Mouse (Mus musculus) granulocyte monocyte progenitor cell, adult 5-6 weeks (primary cell): Measurements from ENCODE around the gene Tmbim6. TPM values are rescaled to one million over a fixed set of nuclear protein-coding genes. Genes with fewer than 3 reads are reported as not detected.

Experiments used
- ATAC-seq: replicated peaks from 2 replicates; pipeline ENCODE4 v1.8.0; 2016; ENCODE audit warnings: mild to moderate bottlenecking, moderate TSS enrichment, inconsistent platforms; ENCODE audit not compliant: poor library complexity, severe bottlenecking
- total RNA-seq, 2 experiments: library from RNA; stranded (forward) in 1 of 2; stranded (reverse) in 1 of 2; fragments of 200-712, 200-1000 nt in 1 of 2; fragments of >200 nt in 1 of 2; fragmentation: Nextera tagmentation in 1 of 2; gene quantifications; 2 replicates each; pipeline ENCODE4 v1.2.3; 2014 to 2017

The Tmbim6 gene
- total RNA-seq (2014; fragmentation: Nextera tagmentation) (383 and 409 TPM in 2 replicates), total RNA-seq (2017) (163 and 164 TPM in 2 replicates)

DNA sequence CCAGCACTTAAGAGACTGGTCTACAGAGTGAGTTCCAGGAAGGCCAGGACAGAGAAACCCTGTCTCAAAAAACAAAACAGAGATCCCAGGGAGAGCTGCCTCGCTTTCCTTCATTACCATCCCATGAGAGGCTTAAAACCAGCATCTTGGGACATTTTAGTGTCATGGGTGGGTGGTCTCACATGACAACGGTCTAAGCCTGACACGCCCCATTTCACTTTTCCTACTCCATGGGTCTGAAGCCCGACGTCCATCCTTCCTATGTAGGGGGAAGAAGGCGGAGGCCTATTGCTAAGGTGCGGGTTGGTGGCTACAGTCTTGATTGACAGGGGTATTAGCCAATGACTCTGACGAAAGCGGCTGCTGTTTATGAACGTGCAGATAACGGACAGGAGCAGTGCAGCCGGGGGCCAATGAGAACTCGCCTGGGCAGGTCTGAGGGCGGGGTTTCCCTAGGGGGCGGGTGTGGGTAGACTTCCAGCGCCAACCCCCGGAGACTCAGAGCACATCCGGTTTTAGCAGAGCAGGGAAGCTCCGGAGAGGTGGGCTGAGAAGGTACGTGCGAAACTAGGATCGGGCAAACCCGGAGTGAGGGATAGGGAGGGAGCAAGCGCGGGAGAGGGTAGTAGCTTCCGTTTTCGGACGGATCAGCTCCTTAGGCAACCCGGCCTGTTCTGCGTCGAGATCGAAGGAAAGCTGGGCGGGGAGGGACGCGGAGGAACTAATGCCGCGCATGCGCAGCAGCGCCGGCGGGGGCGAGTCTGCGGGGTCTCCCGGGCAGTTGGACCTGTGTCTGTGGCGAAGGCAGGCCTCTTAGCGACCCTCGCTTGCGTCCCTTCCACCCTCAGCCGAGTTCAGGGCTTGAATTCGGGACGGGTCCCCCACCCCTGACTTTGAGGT, at the start of gene Tmbim6:
Tmbim6 (plus strand) TSS at position 397 of the 900 bp plus-strand sequence.
- peak; percentile 76 for ATAC-seq

DNA sequence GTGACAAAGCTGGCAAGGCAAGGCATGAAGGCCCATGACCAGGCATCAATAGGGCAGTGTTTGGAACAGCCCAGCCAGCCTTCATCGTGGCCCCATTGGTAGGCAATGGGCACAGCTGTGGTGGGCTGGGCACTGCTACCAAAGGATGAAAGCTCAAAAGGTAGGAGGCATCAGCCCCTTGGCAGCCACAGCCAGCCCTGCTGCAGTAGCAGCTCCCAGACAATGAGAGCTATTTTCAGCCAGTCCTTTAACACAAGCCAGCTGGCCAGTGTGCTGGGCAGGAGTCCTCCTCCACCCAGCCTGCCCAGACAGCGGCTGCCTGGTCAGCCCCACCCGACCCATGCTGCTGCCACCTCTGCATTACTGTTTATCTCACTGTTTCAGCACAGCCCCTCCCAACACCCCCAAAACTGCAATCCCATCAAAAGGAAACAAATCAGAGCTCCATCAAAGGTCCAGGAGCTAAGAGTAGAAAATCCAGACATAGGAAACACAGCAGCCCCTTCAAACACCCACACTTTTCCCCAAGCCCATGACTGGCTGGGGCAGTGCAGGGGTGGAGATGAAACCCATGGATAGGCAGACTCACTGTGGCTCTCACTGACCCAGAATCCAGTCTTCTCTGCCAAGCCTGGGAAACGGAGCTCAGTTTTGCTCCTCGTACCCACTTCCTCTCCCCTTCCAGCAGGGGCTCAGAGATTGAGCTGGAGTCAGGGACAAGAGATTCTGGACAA, 49.1 kb upstream of the Tmbim6 start:
- no peak for ATAC-seq

DNA sequence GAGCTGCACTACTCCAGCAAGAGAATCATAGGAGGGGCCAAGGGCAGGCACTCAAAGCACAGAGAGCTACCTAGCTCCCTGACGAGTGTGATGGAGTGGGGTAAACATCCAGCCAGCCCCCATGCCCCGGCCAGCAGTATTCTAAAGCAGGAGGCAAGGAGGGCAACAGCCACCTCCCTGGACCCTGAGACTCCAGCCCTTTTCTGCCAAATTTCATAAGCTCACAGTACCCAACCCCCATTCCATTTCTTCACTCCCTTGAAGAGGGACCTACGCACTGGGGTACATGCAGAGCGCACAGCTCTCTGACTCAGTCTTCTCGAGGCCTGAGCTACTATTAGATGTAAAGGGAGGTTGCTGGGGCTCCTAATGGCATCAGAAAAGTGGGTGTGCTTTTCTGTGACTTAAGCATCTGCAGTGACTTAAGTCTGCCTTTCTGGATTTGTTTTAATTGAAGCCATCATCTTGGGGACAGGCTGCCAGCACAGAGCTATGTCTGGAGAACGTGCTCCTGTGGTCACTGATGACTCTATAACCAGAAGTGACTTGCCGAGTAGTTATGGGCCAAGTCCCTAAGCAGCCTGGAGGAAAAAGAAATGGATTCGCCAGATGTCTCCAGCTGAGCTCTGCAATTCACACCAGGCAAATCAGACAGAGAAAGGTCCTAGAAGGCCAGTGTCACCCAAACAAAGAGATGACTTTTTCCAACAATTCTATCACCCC, 48.4 kb upstream of the Tmbim6 start:
- no peak for ATAC-seq

DNA sequence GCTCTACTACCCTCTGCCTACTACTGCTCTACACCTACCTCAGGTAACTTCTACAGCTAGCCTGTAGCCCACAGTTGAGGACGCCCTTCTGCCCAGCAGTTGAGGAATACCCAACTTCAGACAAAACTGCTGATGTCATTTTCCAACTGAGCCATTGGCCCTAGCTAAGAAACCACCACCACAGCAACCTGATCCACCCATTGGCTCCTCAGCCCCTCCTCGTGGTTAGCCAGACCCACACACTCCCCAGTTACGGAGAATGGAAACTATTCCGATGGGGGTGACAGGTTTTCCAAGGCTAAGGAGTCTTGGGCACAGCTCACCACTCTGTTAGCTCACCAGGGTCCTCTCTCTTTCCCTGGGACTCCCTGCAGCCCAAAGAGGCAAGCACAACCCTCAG, 47.7 kb upstream of the Tmbim6 start:
- no peak for ATAC-seq

DNA sequence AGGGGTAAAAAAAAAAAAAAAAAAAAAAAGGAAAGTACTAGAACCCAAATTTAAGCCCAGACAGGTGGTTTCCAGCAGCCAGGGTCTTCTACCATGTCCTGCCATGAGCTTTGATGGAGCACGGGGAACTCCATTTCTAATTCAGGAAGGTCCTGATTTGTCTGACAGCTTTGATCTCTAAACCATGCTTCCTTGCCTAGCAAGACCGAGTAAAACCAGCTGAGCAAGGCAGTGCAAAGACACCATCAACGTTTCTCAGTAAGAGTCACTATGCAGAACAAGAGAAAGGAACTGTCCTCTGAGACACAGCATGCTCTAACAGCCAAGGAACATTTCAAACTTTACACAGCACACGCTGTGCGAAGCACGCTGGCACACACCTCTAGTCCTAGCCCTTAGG, 41.1 kb upstream of the Tmbim6 start:
- no peak for ATAC-seq

DNA sequence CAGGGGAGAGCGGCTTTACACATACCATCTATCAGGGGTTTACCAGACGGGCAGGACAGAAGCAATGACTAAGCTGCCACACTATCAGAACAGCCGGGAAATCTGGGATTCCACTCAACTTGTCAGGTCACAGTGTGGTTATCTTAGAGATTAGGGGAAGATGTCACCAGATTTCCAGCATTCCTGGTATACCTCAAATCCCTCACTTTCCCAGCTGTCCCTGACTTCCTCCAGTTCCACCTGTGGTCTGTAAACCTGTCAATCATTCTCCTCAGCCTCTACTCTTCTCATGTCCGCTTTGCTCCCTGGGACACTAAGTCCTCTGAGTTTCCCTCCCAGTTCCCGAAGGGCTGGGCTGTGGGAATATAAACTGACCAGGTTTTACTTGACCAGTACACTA, 40.4 kb upstream of the Tmbim6 start:
- no peak for ATAC-seq

DNA sequence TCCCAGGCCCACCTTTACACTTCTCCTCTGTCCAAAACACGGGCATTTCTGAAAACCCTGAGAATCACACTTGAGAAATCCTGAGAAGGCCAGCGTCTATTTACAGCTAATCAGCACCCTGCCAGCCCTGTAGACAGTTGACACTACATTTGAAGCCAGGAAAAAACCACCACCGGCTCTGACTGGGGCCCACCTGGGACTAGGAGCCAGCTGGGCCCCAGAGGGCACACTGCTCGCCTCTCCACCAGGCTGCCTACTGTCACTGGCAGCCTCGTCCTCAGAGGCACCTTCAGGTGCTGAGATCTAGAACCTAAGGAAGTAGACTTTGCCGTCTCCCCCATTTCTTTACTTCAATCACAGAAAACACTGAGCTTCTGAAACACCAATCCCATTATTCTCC, 37.0 kb upstream of the Tmbim6 start:
- no peak for ATAC-seq

DNA sequence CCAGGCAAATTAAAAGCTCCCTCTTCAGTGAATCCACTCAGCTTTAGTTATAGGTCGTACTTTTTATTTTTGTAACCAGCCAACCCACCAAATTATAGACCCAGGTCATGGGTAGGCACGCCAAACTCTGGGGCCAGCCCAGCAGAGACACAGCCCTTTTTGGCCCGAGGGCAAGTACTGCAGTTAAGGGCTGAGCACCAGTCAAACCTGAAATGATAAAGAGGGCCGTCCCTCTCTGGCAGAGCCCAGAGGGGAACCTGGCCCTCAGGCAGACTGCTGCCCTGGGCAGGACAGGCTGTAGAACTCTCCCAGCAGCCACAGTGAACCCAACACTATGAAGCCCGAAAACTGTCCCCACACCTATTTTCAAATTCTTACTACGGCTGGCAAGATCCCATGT, 36.2 kb upstream of the Tmbim6 start:
- no peak for ATAC-seq

DNA sequence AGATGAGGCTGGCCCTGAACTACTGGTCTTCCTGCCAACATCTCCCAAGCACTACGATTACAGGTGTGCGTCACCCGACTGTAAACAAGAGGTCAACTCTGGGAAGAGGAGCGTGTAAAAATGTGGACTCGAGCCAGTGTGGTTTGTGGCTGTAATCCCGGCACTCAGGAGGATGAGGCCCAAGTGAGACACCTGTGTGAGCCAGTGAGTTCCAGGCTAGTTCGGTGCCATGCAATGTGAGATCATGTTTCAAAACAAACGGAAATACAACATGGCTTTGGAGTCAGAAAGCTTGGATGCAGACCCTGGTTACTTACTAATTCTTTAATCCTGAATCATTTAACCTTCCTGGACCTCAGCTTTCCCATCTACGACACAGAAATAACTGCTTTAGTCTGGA, 33.7 kb upstream of the Tmbim6 start:
- no peak for ATAC-seq

DNA sequence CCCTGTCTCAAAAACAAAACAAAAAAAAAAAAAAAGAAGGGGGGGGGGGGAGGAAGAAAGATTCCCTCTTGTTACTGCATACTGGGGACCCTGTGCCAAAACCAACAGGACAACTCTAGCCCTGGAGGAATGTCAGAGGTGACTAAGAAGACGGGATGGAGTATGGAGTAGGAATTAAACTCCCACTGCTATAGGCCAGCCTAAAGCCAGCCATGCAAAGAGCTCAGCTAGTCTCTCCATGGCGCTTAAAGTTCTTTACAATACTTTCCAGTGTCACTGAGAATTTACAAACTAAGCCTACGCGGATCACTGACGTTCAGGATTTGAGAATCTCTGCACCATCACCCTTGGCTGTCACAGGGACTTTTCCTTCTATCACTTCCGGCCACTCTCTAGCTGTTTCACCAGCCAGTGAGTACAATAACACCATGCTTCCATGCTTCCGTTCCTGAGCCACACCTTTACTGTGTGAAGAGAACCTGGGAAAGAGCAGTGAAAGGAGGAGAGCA, 28.6 kb upstream of the Tmbim6 start:
- no peak for ATAC-seq

DNA sequence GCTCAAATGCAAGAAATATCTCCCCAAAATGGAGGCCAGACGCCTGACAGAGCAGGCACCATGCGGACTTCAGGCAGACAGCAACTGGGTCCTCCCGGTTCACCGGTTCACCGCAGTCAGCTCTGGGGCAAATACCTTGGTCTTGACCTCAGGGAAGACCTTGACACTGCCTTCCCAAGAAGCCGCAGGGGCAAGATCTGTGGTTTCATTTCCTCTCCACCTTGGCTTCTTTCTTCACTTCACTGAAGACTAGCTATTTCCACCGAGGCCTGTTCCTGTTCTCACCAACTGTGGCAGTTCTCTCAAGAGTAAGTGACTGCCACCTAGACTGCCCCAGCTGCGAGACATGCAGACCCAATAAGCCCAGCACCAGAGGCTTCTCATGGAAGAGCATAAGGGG, 27.8 kb upstream of the Tmbim6 start:
- peak; percentile 98 for ATAC-seq

DNA sequence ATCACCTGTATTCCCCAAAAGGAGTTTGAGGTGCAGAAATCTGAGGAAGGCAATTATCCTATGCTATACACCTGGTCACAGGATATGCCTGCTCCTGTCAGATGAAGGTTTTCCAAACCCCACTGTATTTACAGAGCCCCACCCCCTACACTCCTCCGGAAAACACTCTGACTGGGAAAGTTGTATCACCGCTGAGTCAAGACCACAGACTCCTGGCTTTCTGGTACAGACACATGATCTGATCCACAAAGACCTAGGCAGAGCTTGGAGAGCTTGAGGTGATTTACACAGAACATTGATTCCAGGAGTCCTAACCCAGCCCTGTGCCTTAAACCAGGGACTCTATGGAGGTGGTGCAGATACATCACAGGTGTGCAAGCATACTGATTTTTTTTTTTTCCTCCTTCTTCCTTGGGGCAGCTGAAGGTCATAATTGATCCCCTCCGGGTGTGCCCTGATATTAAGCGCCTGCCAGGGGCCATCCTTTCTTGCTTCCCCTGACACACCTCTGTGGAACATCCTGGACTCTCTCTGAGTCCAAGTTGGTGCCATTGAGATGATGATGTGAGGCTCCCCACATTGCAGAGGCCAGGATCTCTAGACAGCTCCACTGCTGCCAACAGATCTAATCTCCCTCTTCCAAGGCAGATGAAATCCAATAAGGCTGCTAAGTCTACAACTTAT, 24.0 kb upstream of the Tmbim6 start:
- ATAC-seq: no peak

DNA sequence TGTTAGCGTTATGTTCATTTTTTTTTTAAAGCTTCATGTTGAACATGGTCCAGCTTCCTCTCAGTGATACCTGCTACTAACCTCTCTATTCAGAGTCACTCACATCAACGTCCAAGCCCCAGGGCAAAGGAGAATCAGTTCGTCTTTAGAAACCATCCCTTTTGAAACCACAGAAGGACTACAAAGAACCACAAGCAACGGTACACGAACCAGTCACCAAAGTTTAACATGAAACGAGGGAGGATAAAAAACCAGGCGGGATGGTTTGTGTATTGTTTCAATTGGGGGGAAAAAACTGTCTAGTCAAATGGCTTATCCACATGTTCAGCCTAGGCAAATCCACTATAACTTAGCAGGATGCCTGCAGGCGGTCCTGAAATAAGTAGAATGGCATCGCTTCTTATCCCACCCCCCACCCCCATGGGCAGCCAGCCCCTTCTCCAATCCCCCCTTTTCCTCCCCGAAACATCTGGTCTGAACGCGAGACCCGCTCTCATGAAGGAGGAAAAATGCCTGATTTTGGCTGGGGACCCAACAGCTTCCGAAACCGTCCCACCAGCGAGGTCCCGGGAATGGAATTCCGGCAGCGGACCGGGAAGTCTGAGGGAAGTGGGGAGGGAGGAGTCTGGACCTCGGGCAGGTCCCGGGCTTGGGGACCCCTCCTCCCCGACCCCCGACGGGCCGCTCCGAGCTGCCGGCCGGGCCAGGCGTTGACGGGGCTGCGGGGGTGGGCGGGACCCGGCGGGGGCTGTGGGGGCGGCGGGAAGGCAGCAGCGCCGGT, 23.1 kb upstream of the Tmbim6 start:
- ATAC-seq: no peak

DNA sequence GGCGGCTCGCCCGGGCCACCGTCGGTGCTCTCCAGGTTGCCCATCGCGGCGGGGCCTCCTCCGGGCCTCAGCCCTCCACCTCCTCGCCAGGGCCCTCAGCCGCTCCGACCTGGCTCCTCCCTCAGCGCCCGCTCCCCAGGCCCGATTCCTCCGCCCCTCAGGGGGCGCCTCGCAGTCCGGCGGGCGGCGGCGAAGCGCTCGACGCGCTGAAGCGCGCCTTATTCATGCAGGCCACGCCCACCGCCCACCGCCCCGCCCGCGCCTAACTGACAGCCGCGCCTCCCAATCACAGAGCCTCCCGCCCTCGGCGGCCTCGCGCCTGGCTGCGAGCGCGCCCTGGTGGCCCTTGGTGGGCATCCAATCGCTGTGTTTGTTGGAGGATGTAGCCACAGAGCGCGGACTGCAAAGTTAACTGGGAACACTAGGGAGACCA, 22.4 kb upstream of the Tmbim6 start, which contains the start of gene Fmnl3:
Fmnl3 (minus strand) TSS at position 224 of the 433 bp plus-strand sequence.
- peak; percentile 97 for ATAC-seq

DNA sequence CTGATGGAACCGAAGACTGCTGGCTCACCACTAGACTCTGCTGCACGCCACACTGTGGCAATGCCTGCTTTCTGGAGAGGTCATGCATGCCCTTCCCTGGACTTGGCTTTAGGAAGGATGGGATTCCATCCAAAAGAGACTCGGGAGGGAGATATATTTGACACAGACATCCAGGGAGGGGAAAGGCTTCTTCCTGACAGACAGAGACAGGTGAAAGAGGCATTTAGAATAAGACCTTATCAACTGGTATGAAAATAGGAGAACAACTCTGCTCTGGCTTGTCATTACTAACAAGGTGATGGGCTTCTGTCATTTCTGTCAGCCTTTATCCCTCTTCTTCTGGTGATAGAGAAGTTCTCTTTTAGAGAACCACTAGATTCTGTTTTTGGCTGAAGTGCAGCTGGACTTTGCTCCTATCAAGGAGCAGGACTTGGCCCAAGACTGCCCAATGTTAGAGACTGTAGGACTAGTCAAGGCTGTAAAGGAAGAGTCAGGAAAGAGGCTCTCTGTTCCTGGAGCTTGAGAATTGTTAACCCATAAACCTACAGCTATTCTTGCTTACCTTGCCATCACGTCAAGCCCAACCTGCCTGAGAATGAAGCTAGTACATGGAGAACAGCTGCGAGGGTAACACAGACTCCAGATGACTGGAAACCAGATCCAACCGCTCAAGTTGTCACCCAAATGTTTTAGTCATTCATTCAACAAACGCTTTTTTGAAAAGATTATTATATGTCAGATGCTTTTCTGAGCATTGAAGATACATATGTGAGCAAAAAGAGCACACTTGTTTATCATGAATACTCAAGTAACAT, 20.9 kb upstream of the Tmbim6 start:
- no peak for ATAC-seq

DNA sequence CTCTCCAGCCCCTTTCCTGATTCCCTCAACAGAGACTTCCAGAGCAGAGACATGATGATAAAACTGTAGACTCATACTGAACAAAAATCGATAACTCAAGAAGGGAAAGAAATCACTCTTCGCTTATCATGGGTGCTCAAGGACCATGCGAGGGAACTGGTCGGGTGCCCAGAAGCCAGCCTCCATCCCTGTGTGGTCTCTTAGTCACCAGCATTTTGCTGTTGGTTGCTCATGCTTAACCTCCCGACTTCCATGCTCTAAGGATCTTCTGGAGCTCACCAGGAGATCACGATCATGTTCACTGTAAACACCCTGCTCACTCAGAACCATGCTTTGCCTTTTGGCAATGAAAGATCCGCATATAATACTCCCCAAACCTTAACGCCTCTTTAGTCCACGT, 19.9 kb upstream of the Tmbim6 start:
- no peak for ATAC-seq

DNA sequence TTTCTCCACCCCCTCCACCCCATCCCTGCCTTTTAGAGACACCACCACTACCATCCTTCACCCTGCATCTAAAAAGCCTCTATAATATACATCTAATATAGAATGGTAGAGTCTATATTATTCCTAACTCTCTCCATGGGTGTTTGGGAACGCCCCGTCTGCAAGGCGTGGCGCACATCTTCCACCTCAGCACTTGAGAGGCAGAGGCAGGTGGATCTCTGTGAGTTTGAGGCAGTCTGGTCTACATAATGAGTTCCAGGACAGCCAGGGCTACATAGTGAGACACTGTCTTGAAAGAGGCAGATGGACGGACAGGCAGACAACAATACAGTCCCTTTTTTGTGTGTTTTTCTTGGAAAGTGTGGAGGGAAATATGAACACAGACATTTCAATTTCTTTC, 17.6 kb upstream of the Tmbim6 start:
- ATAC-seq: no peak

DNA sequence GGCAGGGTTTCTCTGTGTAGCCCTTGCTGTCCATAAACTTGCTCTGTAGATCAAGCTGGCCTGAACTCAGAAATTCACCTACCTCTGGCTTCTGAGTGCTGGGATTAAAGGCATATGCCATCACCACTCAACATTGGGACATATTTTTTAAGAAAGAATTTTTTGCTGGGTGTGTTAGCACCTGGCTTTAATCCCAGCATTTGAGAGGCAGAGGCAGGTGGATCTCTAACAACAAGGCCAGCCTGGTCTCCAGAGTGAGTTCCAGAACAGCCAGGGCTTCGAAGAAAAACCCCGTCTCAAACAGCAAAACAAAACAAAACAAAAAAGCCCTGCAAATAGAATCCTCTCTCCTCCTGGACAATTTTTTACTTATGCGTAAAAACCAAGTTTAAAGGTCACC, 17.1 kb upstream of the Tmbim6 start:
- ATAC-seq: no peak
